Comparison of ENCODE assay signal across 8 mouse cellular contexts in the genomic region with DNA sequence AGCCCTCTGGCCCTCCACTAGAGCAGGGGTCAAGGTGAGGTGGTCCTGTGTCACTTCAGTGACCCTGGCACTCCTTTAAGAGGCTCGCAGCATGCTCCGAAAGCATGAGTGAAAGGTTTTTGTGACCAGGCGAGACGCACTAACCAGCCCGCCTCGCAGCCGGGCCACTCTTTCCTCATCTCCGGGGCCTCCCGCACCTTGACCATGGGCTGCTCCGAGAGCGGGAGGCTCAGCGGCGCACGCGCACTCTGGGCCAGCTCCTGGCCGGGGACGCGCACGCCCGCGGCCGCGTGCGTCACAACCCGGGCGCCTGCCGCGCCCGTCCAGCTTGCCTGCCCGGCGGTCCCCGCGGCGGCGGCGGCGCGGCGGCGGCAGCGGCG. TPM values are rescaled to one million over a fixed set of nuclear protein-coding genes. Genes with fewer than 3 reads are reported as not detected.
A peak's percentile ranks its signal among the peaks of the same experiment; 100 is the strongest.
DNase-seq lines count a peak whose midpoint lies in the region; ATAC-seq lines count a peak whose summit lies in the region.

No protein-coding gene starts in this region.

- WGBS in forebrain, embryonic 11.5 days: under 1% methylated on average over 42 of the region's 42 CpGs
- under 1% methylated on average over 41 of the region's 42 CpGs for WGBS in heart, embryonic 16.5 days
- under 1% methylated on average over 41 of the region's 42 CpGs for WGBS in liver, embryonic 15.5 days (ENCODE audit: insufficient replicate concordance)
- under 1% methylated on average over 38 of the region's 42 CpGs for WGBS in neural tube, embryonic 11.5 days
- WGBS in stomach, embryonic 16.5 days: 1% methylated on average over 22 of the region's 42 CpGs

- peak; percentile 88 for ATAC-seq in forebrain, embryonic 11.5 days (replicated peaks; ENCODE audit: low FRiP score)
- peak; percentile 92 for ATAC-seq in heart, embryonic 16.5 days (replicated peaks; ENCODE audit: extremely low read depth, insufficient read depth, low FRiP score)
- ATAC-seq in liver, embryonic 15.5 days (ENCODE audit: insufficient read depth): peak; percentile 82
- ATAC-seq in neural tube, embryonic 11.5 days (ENCODE audit: insufficient read depth, low FRiP score, low TSS enrichment): peak; percentile 73
- ATAC-seq in stomach, embryonic 16.5 days (ENCODE audit: insufficient read depth, low FRiP score): peak; percentile 92

- peak overlapping the region; percentile 58 for H3K4me3 ChIP-seq in forebrain, embryonic 11.5 days (ENCODE audit: low read depth, low read length)
- H3K4me3 ChIP-seq in heart, embryonic 16.5 days (ENCODE audit: low read length): peak overlapping the region; percentile 87
- H3K4me3 ChIP-seq in liver, embryonic 15.5 days (replicated peaks): peak overlapping the region; percentile 69
- peak overlapping the region; percentile 75 for H3K4me3 ChIP-seq in neural tube, embryonic 11.5 days (ENCODE audit: low read depth, low read length)
- peak overlapping the region; percentile 83 for H3K4me3 ChIP-seq in stomach, embryonic 16.5 days (replicated peaks; ENCODE audit: low read length)

- peak; percentile 72 for DNase-seq in CD4-positive, CD25-positive, alpha-beta regulatory T cell, adult 2 months (ENCODE audit: low read depth, low spot score)
- DNase-seq in c-Kit-positive CD71-positive TER-119-negative erythroid progenitor cells, embryonic 14.5 days (ENCODE audit: low read depth): peak; percentile 61
- peak; percentile 93 for DNase-seq in forebrain, embryonic 11.5 days (ENCODE audit: low spot score)
- peak; percentile 92 to 95 for DNase-seq in kidney, postnatal 36 days
- DNase-seq in neural tube, embryonic 11.5 days (ENCODE audit: low spot score): peak; percentile 93

- no peak overlapping the region for H3K27ac ChIP-seq in forebrain, embryonic 11.5 days (ENCODE audit: low read depth, low read length)
- H3K27ac ChIP-seq in heart, embryonic 16.5 days (ENCODE audit: low read length): peak overlapping the region; percentile 69
- H3K27ac ChIP-seq in liver, embryonic 15.5 days (replicated peaks): peak overlapping the region; percentile 45
- peak overlapping the region; percentile 51 for H3K27ac ChIP-seq in neural tube, embryonic 11.5 days (ENCODE audit: low read depth, low read length)
- H3K27ac ChIP-seq in stomach, embryonic 16.5 days (ENCODE audit: low read length): peak overlapping the region; percentile 80

- no peaks in the 10 kb centered on the region; the same call in 1 of the 2 replicates for H3K27me3 ChIP-seq in forebrain, embryonic 11.5 days (ENCODE audit: control insufficient read depth, insufficient read depth, low read length)
- no peaks in the 10 kb centered on the region for H3K27me3 ChIP-seq in heart, embryonic 16.5 days (ENCODE audit: control insufficient read depth, insufficient read depth, low read length)
- peaks cover 44% of the 10 kb centered on the region for H3K27me3 ChIP-seq in liver, embryonic 15.5 days
- no peaks in the 10 kb centered on the region for H3K27me3 ChIP-seq in neural tube, embryonic 11.5 days (ENCODE audit: control insufficient read depth, insufficient read depth, low read length)
- no peaks in the 10 kb centered on the region for H3K27me3 ChIP-seq in stomach, embryonic 16.5 days (ENCODE audit: control insufficient read depth, insufficient read depth, low read length)

- peak overlapping the region; percentile 82 for H3K9ac ChIP-seq in forebrain, embryonic 11.5 days (ENCODE audit: low read length)
- H3K9ac ChIP-seq in heart, embryonic 16.5 days (ENCODE audit: low read length): peak overlapping the region; percentile 91
- peak overlapping the region; percentile 62 for H3K9ac ChIP-seq in liver, embryonic 15.5 days
- H3K9ac ChIP-seq in neural tube, embryonic 11.5 days (ENCODE audit: low read length): peak overlapping the region; percentile 78
- peak overlapping the region; percentile 91 for H3K9ac ChIP-seq in stomach, embryonic 16.5 days (ENCODE audit: low read length)

- H3K4me1 ChIP-seq in forebrain, embryonic 11.5 days (replicated peaks; ENCODE audit: control insufficient read depth, insufficient read depth, low read length): peaks cover 10% of the 10 kb centered on the region
- H3K4me1 ChIP-seq in heart, embryonic 16.5 days (ENCODE audit: control insufficient read depth, insufficient read depth, low read length): peaks cover 30% of the 10 kb centered on the region
- H3K4me1 ChIP-seq in liver, embryonic 15.5 days (replicated peaks): peaks cover 54% of the 10 kb centered on the region
- H3K4me1 ChIP-seq in neural tube, embryonic 11.5 days (ENCODE audit: control insufficient read depth, insufficient read depth, low read length): peaks cover 15% of the 10 kb centered on the region
- peaks cover 8% of the 10 kb centered on the region for H3K4me1 ChIP-seq in stomach, embryonic 16.5 days (ENCODE audit: control insufficient read depth, insufficient read depth, low read length)

- H3K4me2 ChIP-seq in forebrain, embryonic 11.5 days (ENCODE audit: low read depth, low read length, severe bottlenecking): peak overlapping the region; percentile 88
- H3K4me2 ChIP-seq in heart, embryonic 16.5 days (ENCODE audit: low read depth, low read length): peak overlapping the region; percentile 91
- H3K4me2 ChIP-seq in liver, embryonic 15.5 days: peak overlapping the region; percentile 92
- H3K4me2 ChIP-seq in neural tube, embryonic 11.5 days (ENCODE audit: low read depth): peak overlapping the region; percentile 92
- peak overlapping the region; percentile 96 for H3K4me2 ChIP-seq in stomach, embryonic 16.5 days (ENCODE audit: low read depth, low read length)

- no peaks in the 10 kb centered on the region for H3K36me3 ChIP-seq in forebrain, embryonic 11.5 days (ENCODE audit: control insufficient read depth, insufficient read depth, low read length)
- no peaks in the 10 kb centered on the region for H3K36me3 ChIP-seq in heart, embryonic 16.5 days (ENCODE audit: control insufficient read depth, insufficient read depth)
- H3K36me3 ChIP-seq in liver, embryonic 15.5 days (replicated peaks): no peaks in the 10 kb centered on the region
- H3K36me3 ChIP-seq in neural tube, embryonic 11.5 days (ENCODE audit: control insufficient read depth, insufficient read depth, low read length): no peaks in the 10 kb centered on the region
- no peaks in the 10 kb centered on the region for H3K36me3 ChIP-seq in stomach, embryonic 16.5 days (ENCODE audit: control insufficient read depth, insufficient read depth, low read length)

- no peaks in the 10 kb centered on the region for H3K9me3 ChIP-seq in forebrain, embryonic 11.5 days (ENCODE audit: control insufficient read depth, low read length)
- no peaks in the 10 kb centered on the region for H3K9me3 ChIP-seq in heart, embryonic 16.5 days (replicated peaks; ENCODE audit: control insufficient read depth, low read length)
- H3K9me3 ChIP-seq in liver, embryonic 15.5 days (replicated peaks): no peaks in the 10 kb centered on the region
- H3K9me3 ChIP-seq in neural tube, embryonic 11.5 days (ENCODE audit: control insufficient read depth, low read length): no peaks in the 10 kb centered on the region
- no peaks in the 10 kb centered on the region for H3K9me3 ChIP-seq in stomach, embryonic 16.5 days (replicated peaks; ENCODE audit: control insufficient read depth, low read length)

RNA-seq across cellular contexts. Expression of a gene that starts 2.7 kb away (rescaled TPM):
- polyA plus RNA-seq in forebrain, embryonic 11.5 days (2014; fragmentation: Nextera tagmentation; extraction: Ambion mirVana): 54.1 and 56.8 TPM in 2 replicates
- polyA plus RNA-seq in heart, embryonic 16.5 days (2015; fragmentation: Nextera tagmentation; extraction: Ambion mirVana): 21.3 and 25.5 TPM in 2 replicates
- 9.5 and 10.3 TPM in 2 replicates for polyA plus RNA-seq in liver, embryonic 15.5 days (2015; fragmentation: Nextera tagmentation; extraction: Ambion mirVana)
- polyA plus RNA-seq in neural tube, embryonic 11.5 days (2014; fragmentation: Nextera tagmentation; extraction: Ambion mirVana): 64.6 and 69.0 TPM in 2 replicates
- polyA plus RNA-seq in stomach, embryonic 16.5 days (2015; fragmentation: Nextera tagmentation; extraction: Ambion mirVana): 19.7 and 23.4 TPM in 2 replicates

RNA-seq across cellular contexts. Expression of a gene that starts 29.9 kb away (rescaled TPM):
- polyA plus RNA-seq in forebrain, embryonic 11.5 days (2014; fragmentation: Nextera tagmentation; extraction: Ambion mirVana): 22.6 and 26.0 TPM in 2 replicates
- 88.0 and 91.4 TPM in 2 replicates for polyA plus RNA-seq in heart, embryonic 16.5 days (2015; fragmentation: Nextera tagmentation; extraction: Ambion mirVana)
- polyA plus RNA-seq in liver, embryonic 15.5 days (2015; fragmentation: Nextera tagmentation; extraction: Ambion mirVana): 25.4 and 26.8 TPM in 2 replicates
- polyA plus RNA-seq in neural tube, embryonic 11.5 days (2014; fragmentation: Nextera tagmentation; extraction: Ambion mirVana): 31.0 and 32.8 TPM in 2 replicates
- polyA plus RNA-seq in stomach, embryonic 16.5 days (2015; fragmentation: Nextera tagmentation; extraction: Ambion mirVana): 47.7 and 47.8 TPM in 2 replicates

RNA-seq across cellular contexts. Expression of a gene that starts 42.6 kb away (rescaled TPM):
- polyA plus RNA-seq in forebrain, embryonic 11.5 days (2014; fragmentation: Nextera tagmentation; extraction: Ambion mirVana): 61.1 and 62.1 TPM in 2 replicates
- polyA plus RNA-seq in heart, embryonic 16.5 days (2015; fragmentation: Nextera tagmentation; extraction: Ambion mirVana): 45.6 and 46.9 TPM in 2 replicates
- polyA plus RNA-seq in liver, embryonic 15.5 days (2015; fragmentation: Nextera tagmentation; extraction: Ambion mirVana): 29.7 and 32.3 TPM in 2 replicates
- polyA plus RNA-seq in neural tube, embryonic 11.5 days (2014; fragmentation: Nextera tagmentation; extraction: Ambion mirVana): 54.8 and 55.9 TPM in 2 replicates
- polyA plus RNA-seq in stomach, embryonic 16.5 days (2015; fragmentation: Nextera tagmentation; extraction: Ambion mirVana): 45.5 and 50.8 TPM in 2 replicates
